In genomic region chr11:77816003-77816402, GRCm38 (mm10) we compare ENCODE assay signal across 8 mouse cellular contexts. TPM values are rescaled to one million over a fixed set of nuclear protein-coding genes. Genes with fewer than 3 reads are reported as not detected.
A peak's percentile ranks its signal among the peaks of the same experiment; 100 is the strongest.
DNase-seq lines count a peak whose midpoint lies in the region; ATAC-seq and TF ChIP-seq lines count a peak whose summit lies in the region.

No protein-coding gene starts in this region.

- no peaks in the 10 kb centered on the region for H3K27me3 ChIP-seq in testis, adult 2 months (ENCODE audit: control insufficient read depth, insufficient read depth, low read length)
- no peaks in the 10 kb centered on the region for H3K27me3 ChIP-seq in intestine, postnatal 0 days (replicated peaks; ENCODE audit: control insufficient read depth, insufficient read depth, low read length)

- TF ChIP-seq POLR2A in testis, adult 2 months (IDR thresholded peaks at IDR 0.05; ENCODE audit: control insufficient read depth, low read depth, low read length) = no peak
- TF ChIP-seq POLR2A in bone marrow macrophage, adult 2 months (IDR thresholded peaks at IDR 0.05; ENCODE audit: borderline replicate concordance, low read depth, low read length) = no peak

- no peak overlapping the region for H3K9ac ChIP-seq in intestine, postnatal 0 days (ENCODE audit: low read depth, low read length)

- no peaks in the 10 kb centered on the region for H3K9me3 ChIP-seq in intestine, postnatal 0 days (ENCODE audit: control insufficient read depth)

- 28% methylated on average over 3 of the region's 3 CpGs for WGBS in intestine, postnatal 0 days

- H3K36me3 ChIP-seq in testis, adult 2 months (ENCODE audit: control insufficient read depth, insufficient read depth, low read length) = no peaks in the 10 kb centered on the region
- peaks cover 41% of the 10 kb centered on the region for H3K36me3 ChIP-seq in intestine, postnatal 0 days (ENCODE audit: control insufficient read depth, insufficient read depth)

- no peaks in the 10 kb centered on the region for H3K4me1 ChIP-seq in testis, adult 2 months (ENCODE audit: control insufficient read depth, insufficient read depth, low read length)
- H3K4me1 ChIP-seq in bone marrow macrophage, adult 2 months (ENCODE audit: control insufficient read depth, insufficient read depth, low read length) = no peaks in the 10 kb centered on the region
- no peaks in the 10 kb centered on the region for H3K4me1 ChIP-seq in intestine, postnatal 0 days (replicated peaks; ENCODE audit: control insufficient read depth, insufficient read depth, low read length)

- peak; percentile 32 for ATAC-seq in intestine, postnatal 0 days

- no peak overlapping the region for H3K27ac ChIP-seq in testis, adult 2 months (ENCODE audit: control insufficient read depth, insufficient read depth, low read depth, low read length)
- no peak overlapping the region for H3K27ac ChIP-seq in bone marrow macrophage, adult 2 months (ENCODE audit: insufficient read depth, low read depth, low read length)
- H3K27ac ChIP-seq in intestine, postnatal 0 days (ENCODE audit: low read depth, low read length) = no peak overlapping the region

- DNase-seq in testis, postnatal 14 days (ENCODE audit: low spot score) = no peak
- peak; percentile 73 for DNase-seq in gastrocnemius, postnatal 25 days
- peak; percentile 66 for DNase-seq in lung, postnatal 36 days
- peak; percentile 56 to 82 for DNase-seq in spleen, postnatal 10 days (ENCODE audit: low spot score in 2 of 2)
- no peak for DNase-seq in layer of hippocampus, adult 9-11 months

- peak; percentile 86; the same call in 1 of the 2 replicates for TF ChIP-seq CTCF in testis, adult 2 months (IDR thresholded peaks at IDR 0.05; ENCODE audit: control insufficient read depth, insufficient read depth, insufficient replicate concordance, low read depth, low read length)
- TF ChIP-seq CTCF in bone marrow macrophage, adult 2 months (IDR thresholded peaks at IDR 0.05; ENCODE audit: low read depth, low read length) = peak; percentile 79
- peak; percentile 96 for TF ChIP-seq CTCF in intestine, postnatal 0 days (IDR thresholded peaks at IDR 0.05; ENCODE audit: low read depth)

- H3K4me2 ChIP-seq in intestine, postnatal 0 days (replicated peaks; ENCODE audit: low read depth) = no peak overlapping the region

- H3K4me3 ChIP-seq in testis, adult 2 months (ENCODE audit: control insufficient read depth, low read depth, low read length) = no peak overlapping the region
- no peak overlapping the region for H3K4me3 ChIP-seq in bone marrow macrophage, adult 2 months (ENCODE audit: insufficient read depth, low read length)
- H3K4me3 ChIP-seq in intestine, postnatal 0 days (ENCODE audit: low read depth, low read length) = no peak overlapping the region

RNA-seq across cellular contexts. Expression of gene Gm10277, which starts 28.5 kb away (rescaled TPM):
- not detected in 2 replicates for polyA plus RNA-seq in testis, adult 2 months (2012; rRNA removed)
- not detected in 2 replicates for polyA plus RNA-seq in bone marrow macrophage, adult 2 months (2012; ENCODE audit: insufficient read depth, insufficient read length, missing spikeins)
- total RNA-seq in gastrocnemius, postnatal 25 days (2021) = not detected
- 0.53 and 0.72 TPM in 2 replicates for polyA plus RNA-seq in intestine, postnatal 0 days (2015; fragmentation: Nextera tagmentation; extraction: Ambion mirVana)

RNA-seq across cellular contexts. Expression of gene Myo18a, which starts 53.0 kb away (rescaled TPM):
- polyA plus RNA-seq in testis, adult 2 months (2012; rRNA removed) = 13.4 and 13.6 TPM in 2 replicates
- 41.3 and 45.3 TPM in 2 replicates for polyA plus RNA-seq in bone marrow macrophage, adult 2 months (2012; ENCODE audit: insufficient read depth, insufficient read length, missing spikeins)
- 100 to 1,000 TPM; 329 to 377 TPM for total RNA-seq in gastrocnemius, postnatal 25 days (2021)
- polyA plus RNA-seq in intestine, postnatal 0 days (2015; fragmentation: Nextera tagmentation; extraction: Ambion mirVana) = 25.4 and 30.7 TPM in 2 replicates

Comparison
In these comparisons a context has a peak if more than half of its experiments do, and no peak if none do; other contexts are left out.
1. DNase-seq: peak in gastrocnemius, postnatal 25 days (single experiment), lung, postnatal 36 days (single experiment) and spleen, postnatal 10 days (2 of 2); none in testis, postnatal 14 days (single experiment) and layer of hippocampus, adult 9-11 months (single experiment).
2. Peak in every context shown above with its lines, with median percentiles within 50 percentile points of each other: CTCF ChIP-seq.